Mouse (Mus musculus) spleen, adult 2 months (tissue): ENCODE results near the gene Ispd. TPM values are rescaled to one million over a fixed set of nuclear protein-coding genes. Genes with fewer than 3 reads are reported as not detected.

ENCODE experiments used
- DNase-seq, 2 experiments: peaks; one replicate each; pipeline versions ENCODE4 v3.0.0 to v3.0.0-alpha.2; 2012 to 2021; ENCODE audit warnings: low spot score in 2 of 2, low read depth in 1 of 2
- H3K27ac ChIP-seq: fragments of 200-500 bp; 2 replicates; pipeline ENCODE4 v1.5.1; 2012; ENCODE audit warnings: low read length, inconsistent platforms; ENCODE audit not compliant: insufficient read depth
- H3K27me3 ChIP-seq: fragments of 200-500 bp; 2 replicates; pipeline ENCODE4 v1.6.1; 2012; ENCODE audit warnings: mild to moderate bottlenecking, moderate library complexity, low read length, inconsistent platforms; ENCODE audit not compliant: control insufficient read depth, insufficient read depth
- H3K36me3 ChIP-seq: fragments of 200-500 bp; 2 replicates; pipeline ENCODE4 v1.6.1; 2012; ENCODE audit warnings: mild to moderate bottlenecking, low read length, inconsistent platforms; ENCODE audit not compliant: control insufficient read depth, insufficient read depth
- H3K4me1 ChIP-seq: fragments of 200-500 bp; 2 replicates; pipeline ENCODE4 v1.6.1; 2011; ENCODE audit warnings: inconsistent platforms; ENCODE audit not compliant: control insufficient read depth, insufficient read depth, insufficient read length
- H3K4me3 ChIP-seq: fragments of 200-500 bp; 2 replicates; pipeline ENCODE4 v1.5.1; 2011; ENCODE audit warnings: mild to moderate bottlenecking, inconsistent platforms; ENCODE audit not compliant: insufficient read depth, insufficient read length; ENCODE audit errors: extremely low read depth
- CTCF ChIP-seq: fragments of 200-500 bp; IDR thresholded peaks from 2 replicates; pipeline ENCODE4 v1.5.1; 2011; ENCODE audit warnings: mild to moderate bottlenecking, inconsistent platforms; ENCODE audit not compliant: insufficient read depth, insufficient read length, insufficient replicate concordance; ENCODE audit errors: extremely low read depth
- POLR2A ChIP-seq: fragments of 200-500 bp; IDR thresholded peaks from 2 replicates; pipeline ENCODE4 v1.6.1; 2011; ENCODE audit warnings: low read depth, low read length, inconsistent platforms
- WGBS: fragments of 180-500 bp; shearing (Covaris S2); methylation state at CpG from one replicate; pipeline ENCODE4 v1.1.7; 2018; 5-methylcytosine and 5-hydroxymethylcytosine counted together
- polyA plus RNA-seq: library from polyadenylated mRNA; depleted of rRNA; stranded (reverse); fragments of >200 nt; gene quantifications from 2 replicates; pipeline ENCODE4 v1.2.3, GENCODE M21; 2012

Gene Ispd
- polyA plus RNA-seq, 1 experiment = 0.54 TPM

DNA sequence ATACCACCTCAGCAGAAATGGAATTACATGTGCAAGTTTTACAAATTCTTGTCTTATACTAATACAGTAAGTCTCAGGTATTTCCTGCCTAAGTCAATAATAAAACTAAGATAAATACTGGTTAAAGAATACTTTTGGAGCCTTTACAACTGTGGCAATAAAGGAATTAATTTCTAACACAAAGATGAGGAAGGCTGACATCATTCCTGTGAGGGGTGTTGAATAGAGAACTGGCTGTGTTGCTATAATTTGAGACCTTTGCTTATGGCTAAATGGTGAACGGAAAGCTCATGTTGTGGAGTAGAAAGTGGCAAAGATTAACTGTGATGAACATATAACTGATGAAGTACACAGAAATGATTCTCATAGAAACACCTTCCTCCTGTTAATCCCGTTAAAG is 149.7 kb downstream of the Ispd start:
- TF ChIP-seq CTCF (no peak), POLR2A (no peak)

DNA sequence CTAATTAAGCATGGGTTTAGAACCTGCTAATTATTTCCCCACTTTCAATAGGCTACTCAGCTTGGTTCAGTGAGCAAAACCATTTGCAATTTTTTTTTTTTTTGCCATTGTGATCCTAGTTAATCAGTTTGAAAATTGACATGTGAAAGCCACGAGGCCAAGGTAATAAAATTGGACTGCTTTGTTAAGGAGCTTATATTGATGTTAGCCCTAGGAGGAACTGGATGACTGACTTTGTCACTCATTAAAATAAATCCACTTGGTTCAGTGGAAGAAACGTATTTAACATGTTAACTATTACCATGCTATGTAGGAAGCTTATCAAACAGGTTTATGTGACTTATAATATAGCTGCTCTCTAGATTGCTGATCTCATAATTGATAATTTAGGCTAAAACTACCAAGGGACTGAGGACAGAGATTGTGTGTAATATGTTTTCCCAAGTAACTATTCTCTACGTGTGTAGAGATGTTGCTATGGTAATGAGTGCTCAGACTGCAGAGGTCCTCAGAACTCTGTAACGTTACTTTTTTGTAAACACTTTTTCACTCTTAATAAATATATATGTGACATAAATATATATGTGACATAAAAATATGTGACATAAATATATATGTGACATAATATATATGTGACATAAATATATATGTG is 150.3 kb downstream of the Ispd start:
- no peaks in the 10 kb centered on the region for H3K36me3 ChIP-seq
- H3K27ac ChIP-seq = no peak overlapping the region
- H3K4me1 ChIP-seq = no peaks in the 10 kb centered on the region
- H3K4me3 ChIP-seq = no peak overlapping the region
- 85% methylated on average over 4 of the region's 4 CpGs for WGBS
- DNase-seq = no peak
- H3K27me3 ChIP-seq = no peaks in the 10 kb centered on the region
- no peak for TF ChIP-seq CTCF
- TF ChIP-seq POLR2A = no peak

More for the DNA sequence above, 149.7 kb downstream of the Ispd start:
- no peaks in the 10 kb centered on the region for H3K36me3 ChIP-seq
- DNase-seq = no peak
- H3K27ac ChIP-seq = no peak overlapping the region
- no peak overlapping the region for H3K4me3 ChIP-seq
- no peaks in the 10 kb centered on the region for H3K27me3 ChIP-seq
- WGBS = 90% methylated on average over 2 of the region's 2 CpGs
- H3K4me1 ChIP-seq = no peaks in the 10 kb centered on the region

DNA sequence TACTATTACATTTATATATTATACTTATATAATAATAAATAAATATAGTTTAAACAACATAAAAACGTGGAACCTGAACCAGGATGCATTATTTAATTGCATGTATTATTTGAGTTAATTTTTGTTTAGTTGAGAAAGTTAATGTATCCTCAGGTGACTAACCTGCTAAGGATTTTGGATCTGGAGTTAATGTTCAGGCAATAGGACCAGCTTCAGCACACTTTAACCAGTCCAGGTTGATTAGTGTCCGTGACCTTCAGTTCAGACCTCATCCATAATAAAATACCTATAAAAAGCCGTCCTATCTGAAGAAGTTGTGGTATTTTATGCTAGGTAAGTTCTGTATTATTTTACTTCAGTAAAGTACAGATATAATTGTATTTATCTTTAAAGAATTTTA is 151.3 kb downstream of the Ispd start:
- Histone ChIP-seq H3K27ac (no peak overlapping the region), H3K4me1 (no peaks in the 10 kb centered on the region), H3K36me3 (no peaks in the 10 kb centered on the region), H3K4me3 (no peak overlapping the region), H3K27me3 (no peaks in the 10 kb centered on the region)
- DNase-seq = no peak
- no peak for TF ChIP-seq POLR2A
- TF ChIP-seq CTCF = no peak
- WGBS = 90% methylated on average over 3 of the region's 3 CpGs

DNA sequence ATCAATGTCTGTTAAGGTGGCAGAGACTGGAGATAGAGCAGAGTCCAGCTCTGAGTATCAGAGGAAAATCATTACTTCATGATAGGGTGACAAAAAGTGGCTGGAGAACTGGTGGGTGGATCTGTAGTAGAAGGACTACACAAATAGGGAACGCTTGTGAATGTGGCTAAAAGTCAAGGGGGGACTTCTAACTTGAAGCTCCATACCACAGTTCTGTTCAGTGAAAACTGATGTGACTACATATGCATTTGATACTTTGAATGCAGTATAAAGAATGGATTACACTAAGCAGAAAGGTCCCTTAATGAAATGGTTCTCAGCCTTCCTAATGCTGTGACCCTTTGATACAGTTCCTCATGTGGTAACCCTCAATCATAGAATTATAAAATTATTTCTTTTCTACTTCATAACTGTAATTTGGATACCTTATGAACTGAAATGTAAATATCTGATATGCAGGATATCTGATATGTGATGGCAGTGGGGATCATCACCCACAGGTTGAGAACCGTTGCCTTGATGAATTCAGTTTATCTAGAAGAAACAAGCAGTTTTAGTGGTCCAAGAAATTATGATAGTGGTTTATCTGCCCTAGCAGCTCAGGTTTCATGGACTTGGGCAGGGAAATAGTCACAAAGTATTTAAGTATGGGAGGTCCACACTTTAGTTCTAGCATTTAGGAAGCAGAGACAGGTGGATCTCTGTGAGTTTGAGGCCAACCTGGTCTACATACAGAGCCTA is 152.1 kb downstream of the Ispd start:
- TF ChIP-seq POLR2A = no peak
- TF ChIP-seq CTCF = no peak
- Histone ChIP-seq H3K4me1 (no peaks in the 10 kb centered on the region), H3K27me3 (no peaks in the 10 kb centered on the region), H3K4me3 (no peak overlapping the region), H3K27ac (no peak overlapping the region), H3K36me3 (no peaks in the 10 kb centered on the region)
- no peak for DNase-seq
- 84% methylated on average over 2 of the region's 2 CpGs for WGBS

DNA sequence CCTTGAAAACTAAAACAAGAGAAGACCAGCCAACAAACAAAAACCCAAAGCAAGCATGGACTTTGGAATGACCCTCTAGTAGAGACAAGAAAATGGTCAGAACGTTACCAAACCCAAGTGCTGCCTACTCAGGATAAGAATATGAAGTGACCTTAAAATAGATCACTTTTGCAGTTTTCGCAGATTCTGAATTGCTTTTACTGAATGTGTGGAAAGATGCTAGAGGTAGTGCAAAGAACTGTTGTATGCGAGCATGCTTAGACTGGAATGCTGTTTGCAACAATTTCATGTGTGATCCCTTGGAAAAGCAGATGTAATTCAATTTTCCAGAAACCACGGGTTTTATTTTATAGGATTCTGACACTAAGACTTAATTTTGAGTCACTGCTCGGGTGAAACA is 153.3 kb downstream of the Ispd start:
- Histone ChIP-seq H3K27ac (no peak overlapping the region), H3K4me1 (no peaks in the 10 kb centered on the region), H3K27me3 (no peaks in the 10 kb centered on the region), H3K4me3 (no peak overlapping the region), H3K36me3 (no peaks in the 10 kb centered on the region)
- 92% methylated on average over 5 of the region's 5 CpGs for WGBS
- DNase-seq = no peak
- no peak for TF ChIP-seq POLR2A
- no peak for TF ChIP-seq CTCF

DNA sequence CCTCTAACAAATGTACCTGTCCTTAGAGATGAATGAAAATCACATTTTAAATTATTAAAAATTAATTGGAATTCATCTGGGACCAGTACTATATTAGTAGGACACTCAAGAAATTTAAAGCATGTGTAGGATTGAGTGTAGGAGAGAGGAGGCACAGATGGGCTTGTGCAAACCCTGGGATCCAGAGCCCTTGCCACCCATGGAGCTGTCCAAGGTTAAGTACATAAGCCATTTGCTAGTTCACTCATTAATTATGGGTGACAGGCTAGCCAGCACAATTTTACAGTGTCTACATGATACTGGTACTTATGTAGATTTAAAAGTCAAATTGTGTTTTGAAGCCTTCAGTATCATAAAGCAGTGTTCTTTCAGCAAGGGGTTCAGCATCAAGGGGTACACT is 164.1 kb downstream of the Ispd start:
- Histone ChIP-seq H3K27ac (no peak overlapping the region), H3K4me1 (no peaks in the 10 kb centered on the region), H3K27me3 (no peaks in the 10 kb centered on the region), H3K4me3 (no peak overlapping the region), H3K36me3 (no peaks in the 10 kb centered on the region)
- no peak for DNase-seq
- TF ChIP-seq CTCF (no peak), POLR2A (no peak)

DNA sequence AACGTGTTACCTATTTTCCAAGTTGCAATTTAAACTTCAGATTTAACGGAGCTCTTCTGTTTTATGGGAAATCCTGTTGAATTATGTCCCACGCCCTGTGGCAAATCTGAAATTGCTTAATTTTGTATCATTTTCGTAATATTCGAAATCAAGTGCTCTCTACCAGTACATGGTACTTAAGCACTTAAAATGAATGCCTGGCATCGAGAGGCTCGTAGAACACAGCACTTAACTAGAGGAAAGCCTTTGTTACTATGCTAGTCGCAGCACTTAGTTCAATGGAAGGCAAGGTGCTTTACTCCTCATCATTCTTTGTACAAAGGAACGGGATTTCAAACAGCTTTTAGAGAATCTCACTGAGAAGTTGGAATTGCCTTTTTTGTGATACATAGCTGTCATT is 168.2 kb downstream of the Ispd start:
- WGBS = 96% methylated on average over 9 of the region's 9 CpGs
- TF ChIP-seq CTCF = no peak
- TF ChIP-seq POLR2A = no peak
- Histone ChIP-seq H3K4me3 (no peak overlapping the region), H3K27ac (no peak overlapping the region), H3K36me3 (no peaks in the 10 kb centered on the region), H3K27me3 (no peaks in the 10 kb centered on the region), H3K4me1 (no peaks in the 10 kb centered on the region)
- DNase-seq = no peak
